Mouse (Mus musculus): ENCODE data around the gene Fkrp. TPM values are rescaled to one million over a fixed set of nuclear protein-coding genes. Genes with fewer than 3 reads are reported as not detected.

Gene Fkrp
- polyA plus RNA-seq (2012; rRNA removed): 17.2 and 21.3 TPM in 2 replicates

- DNase-seq (ENCODE audit: low spot score): peak; percentile 68
Measured at GRCm38 (mm10) chr7:16816475-16817122, at the start of gene Fkrp. TSS of gene Fkrp (minus strand) at chr7:16816732.

GRCm38 (mm10) chr7:16859902-16860651 lies 43.5 kb upstream of the Fkrp start:
- DNase-seq (ENCODE audit: low spot score): no peak

- no peak for DNase-seq (ENCODE audit: low spot score)
Measured at GRCm38 (mm10) chr7:16858336-16858735, 41.8 kb upstream of the Fkrp start.

GRCm38 (mm10) chr7:16853302-16853831 lies 36.8 kb upstream of the Fkrp start:
- DNase-seq (ENCODE audit: low spot score): no peak

DNA sequence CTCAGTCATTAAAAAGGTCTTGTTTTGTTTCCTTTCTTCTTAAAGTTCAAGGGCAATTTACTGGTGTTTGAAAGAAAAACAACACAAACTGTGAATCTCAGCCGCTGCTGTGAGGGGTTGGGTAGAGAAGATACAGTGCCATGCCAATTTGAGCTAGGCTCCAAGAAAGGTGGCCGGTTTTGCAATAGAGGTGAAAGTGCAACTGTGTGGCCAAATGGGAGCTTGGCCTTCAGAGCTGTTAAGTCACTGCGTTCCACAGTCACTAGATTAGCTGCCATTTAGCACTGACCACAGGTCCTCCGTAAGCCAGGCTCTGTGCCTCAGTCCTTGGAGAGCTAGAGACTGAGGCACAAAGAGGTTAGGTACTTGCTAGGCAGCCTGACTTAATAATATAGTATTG lies 35.1 kb upstream of the Fkrp start:
- no peak for DNase-seq (ENCODE audit: low spot score)

DNA sequence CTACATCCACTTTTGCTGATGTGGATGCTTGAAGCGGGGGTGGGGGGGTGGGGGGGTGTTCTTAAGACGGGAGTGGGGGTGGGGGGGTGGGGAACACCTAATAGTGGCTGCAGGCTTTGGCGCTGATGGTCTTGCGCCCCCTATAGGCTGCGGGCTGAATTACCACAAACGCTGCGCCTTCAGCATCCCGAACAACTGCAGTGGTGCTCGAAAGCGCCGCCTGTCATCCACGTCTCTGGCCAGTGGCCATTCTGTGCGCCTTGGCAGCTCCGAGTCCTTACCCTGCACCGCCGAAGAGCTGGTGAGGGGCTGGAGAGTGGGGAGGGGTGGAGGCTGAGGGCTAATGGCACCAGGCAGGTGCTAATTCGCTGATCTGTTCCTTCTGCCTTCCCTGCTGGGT lies 32.0 kb upstream of the Fkrp start:
- DNase-seq (ENCODE audit: low spot score): no peak

GRCm38 (mm10) chr7:16847507-16847906 lies 31.0 kb upstream of the Fkrp start:
- no peak for DNase-seq (ENCODE audit: low spot score)

- DNase-seq (ENCODE audit: low spot score): no peak
Measured at GRCm38 (mm10) chr7:16846775-16847174, 30.2 kb upstream of the Fkrp start.

DNA sequence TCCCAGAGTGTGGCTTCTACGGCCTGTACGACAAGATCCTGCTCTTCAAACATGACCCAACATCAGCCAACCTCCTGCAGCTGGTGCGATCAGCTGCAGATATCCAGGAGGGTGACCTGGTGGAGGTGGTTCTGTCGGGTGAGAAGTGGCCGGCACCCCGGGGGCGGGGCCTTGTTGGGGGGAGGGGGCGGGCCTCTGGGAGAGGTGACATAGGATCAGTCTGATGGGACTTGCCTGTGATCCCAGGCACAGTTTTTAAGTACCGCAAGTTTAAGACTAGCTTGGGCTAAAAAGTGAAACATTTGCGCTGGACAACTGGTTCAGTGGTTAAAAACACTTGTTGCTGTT lies 29.3 kb upstream of the Fkrp start:
- no peak for DNase-seq (ENCODE audit: low spot score)

DNA sequence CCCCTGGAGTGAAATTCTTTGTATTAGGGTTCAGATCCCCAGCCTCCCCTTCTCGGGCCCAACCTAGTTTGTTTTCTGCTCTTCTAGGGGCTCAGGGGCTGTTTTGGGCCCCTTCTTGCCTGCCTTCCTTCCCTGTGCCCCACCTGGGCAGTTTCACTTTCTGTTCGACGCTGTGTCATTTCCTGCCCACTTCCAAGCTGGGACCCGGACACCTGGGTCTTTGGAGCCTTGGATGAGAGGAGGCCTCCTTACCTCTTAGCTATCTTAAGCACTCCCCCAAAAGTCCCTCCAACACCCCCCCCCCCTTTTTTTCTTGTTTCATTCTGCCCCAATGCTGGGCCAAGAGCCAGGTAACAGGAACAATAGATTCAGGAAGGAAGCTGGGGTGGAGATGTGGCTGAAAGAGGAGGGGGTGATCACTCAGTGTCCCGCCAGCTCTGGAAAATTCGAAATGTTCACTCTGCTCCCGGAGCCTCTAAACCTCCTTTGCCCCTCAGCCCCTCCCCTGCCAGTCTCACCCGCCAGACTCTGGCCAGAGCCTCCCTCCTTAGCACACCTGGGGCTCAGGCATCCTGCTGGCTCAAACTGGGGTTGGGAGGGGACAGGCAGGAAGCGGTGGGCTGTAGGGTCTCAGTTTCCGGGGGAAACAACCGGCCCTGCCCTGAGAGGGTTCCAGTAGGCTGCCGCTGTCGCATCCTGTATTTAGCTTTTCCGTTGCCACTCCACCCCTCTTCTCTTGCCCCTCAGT lies 28.7 kb upstream of the Fkrp start:
- DNase-seq (ENCODE audit: low spot score): no peak

GRCm38 (mm10) chr7:16844696-16845071 lies 28.2 kb upstream of the Fkrp start:
- DNase-seq (ENCODE audit: low spot score): no peak

DNA sequence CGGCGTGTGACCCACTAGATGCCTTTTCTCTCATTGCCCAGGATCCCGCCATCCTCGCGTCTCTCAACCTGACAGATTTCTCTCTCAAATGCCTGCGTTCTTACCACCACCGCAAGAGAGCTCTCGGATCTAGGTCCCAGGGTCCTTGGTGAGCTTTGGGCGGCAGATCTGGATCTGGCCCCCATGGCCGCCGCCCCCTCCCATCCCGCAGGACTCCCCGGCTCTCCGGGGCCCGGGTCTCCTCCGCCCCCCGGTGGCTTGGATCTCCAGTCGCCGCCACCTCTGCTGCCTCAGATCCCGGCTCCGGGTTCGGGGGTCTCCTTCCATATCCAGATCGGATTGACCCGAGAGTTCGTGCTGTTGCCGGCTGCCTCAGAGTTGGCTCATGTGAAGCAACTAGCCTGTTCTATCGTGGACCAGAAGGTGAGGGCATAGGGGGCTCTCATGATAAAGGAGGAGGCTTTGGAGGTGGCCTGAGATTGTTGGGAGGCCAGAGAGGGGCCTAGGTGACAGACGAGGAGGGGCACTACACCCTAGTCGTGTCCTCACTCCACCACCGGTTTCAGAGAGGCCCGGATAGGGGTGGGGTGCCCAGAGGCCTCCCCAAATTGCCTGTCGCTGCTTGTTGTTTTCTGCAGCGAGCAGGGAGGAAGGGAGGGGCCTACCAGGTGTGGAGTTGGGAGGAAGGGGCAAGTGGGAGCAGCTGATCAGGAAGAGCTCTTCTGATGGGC lies 27.1 kb upstream of the Fkrp start:
- DNase-seq (ENCODE audit: low spot score): no peak

GRCm38 (mm10) chr7:16842645-16843063 lies 26.1 kb upstream of the Fkrp start, which contains the start of gene Prkd2:
TSS of gene Prkd2 (plus strand) at chr7:16842902.
- peak; percentile 75 for DNase-seq (ENCODE audit: low spot score)

DNA sequence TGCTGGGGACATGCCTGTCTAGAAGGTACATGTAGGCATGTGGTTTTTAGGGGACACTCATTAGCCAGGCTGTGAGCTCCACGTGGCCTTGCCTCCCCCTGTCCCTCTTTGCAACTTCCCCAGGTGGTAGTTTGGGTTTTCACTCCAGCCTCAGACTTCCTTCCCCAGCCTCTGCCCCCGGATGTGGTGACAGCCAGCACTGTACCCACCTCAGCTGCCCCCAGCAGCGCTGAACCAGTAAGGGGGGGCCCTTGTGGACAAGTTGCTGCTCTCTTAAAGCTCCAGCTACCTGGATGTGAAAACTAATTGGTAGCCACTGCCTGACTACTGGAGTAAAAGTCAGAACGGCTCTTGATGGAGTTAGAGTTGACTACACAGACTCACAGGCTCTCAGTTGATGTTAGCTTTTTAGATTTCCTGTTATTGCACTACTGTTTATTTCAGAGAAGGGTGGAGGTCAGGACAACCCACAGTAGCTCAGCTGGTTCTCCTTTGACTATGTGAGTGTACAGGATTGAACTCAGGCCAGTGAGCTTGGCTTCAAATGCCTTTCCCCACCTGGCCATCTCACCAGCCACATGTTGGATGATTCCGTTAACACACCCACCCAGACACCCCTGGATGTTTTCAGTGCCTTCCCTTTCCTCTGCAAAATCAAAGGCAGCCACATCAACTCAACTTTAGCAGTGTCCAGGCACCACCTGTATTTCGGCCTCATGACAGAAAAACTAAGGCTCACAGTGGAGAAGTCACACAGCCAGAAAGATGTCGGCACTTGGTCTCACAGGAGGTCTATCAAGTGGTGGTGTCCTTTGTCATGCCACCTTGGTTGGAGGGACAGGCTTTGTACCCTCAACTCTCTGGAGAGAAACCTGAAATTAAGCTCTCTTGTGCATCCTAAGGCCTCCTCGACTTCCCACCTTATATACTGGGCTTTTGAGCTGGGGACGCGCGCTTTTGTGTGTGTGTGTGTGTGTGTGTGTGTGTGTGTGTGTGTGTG lies 25.3 kb upstream of the Fkrp start:
- DNase-seq (ENCODE audit: low spot score): no peak

DNA sequence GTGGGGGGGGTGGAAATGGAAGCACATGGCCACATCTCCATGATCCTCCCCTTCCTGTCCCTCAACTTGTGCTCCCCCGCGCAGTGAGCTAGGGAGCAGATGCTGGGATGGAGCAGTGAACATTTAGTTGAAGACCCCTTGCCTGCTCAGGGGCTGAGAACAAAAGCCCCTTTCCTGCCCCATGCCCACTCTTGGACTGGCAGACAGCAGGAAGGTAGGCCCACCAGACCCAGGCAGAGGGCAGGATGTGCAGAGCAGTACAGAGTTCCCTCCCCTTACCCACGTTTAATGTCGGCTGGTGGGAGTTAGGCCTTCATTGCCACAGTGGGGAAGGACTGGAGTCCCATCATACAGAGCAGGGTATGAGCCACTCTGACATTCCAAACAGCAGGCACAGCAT lies 24.5 kb upstream of the Fkrp start:
- DNase-seq (ENCODE audit: low spot score): no peak

- no peak for DNase-seq (ENCODE audit: low spot score)
Measured at GRCm38 (mm10) chr7:16840109-16840491, 23.6 kb upstream of the Fkrp start.

DNA sequence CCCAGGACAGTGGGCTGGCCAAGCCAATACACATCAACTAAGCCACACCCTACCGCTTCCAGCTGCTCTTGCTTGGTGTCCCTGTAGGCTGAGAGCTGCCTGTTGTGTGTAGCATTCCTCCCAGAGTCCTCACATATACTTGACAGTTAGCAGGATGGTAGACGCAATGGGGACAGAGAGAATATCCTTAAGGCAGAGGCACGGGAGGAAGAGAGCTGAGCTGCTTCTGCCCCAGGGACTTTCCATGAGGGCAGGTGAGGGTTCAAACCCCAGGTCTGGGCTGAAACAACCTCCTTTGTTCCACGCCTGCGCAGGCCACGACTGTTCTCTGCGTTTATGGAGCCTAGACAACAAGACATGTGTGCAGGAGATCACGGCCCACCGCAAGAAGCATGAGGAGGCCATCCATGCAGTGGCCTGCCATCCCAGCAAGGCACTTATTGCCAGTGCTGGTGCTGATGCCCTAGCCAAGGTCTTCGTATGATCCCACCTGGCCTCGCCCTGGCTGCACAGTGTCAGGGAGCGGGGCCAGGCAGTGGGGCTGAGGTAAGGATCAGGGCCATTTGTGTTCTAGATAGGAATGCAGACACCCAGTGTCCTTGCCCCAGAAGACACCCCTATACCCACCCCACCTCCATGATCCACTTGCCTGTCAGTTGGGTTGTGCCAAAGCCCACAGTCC lies 23.0 kb upstream of the Fkrp start:
- no peak for DNase-seq (ENCODE audit: low spot score)

- no peak for DNase-seq (ENCODE audit: low spot score)
Measured at GRCm38 (mm10) chr7:16838804-16839426, 22.4 kb upstream of the Fkrp start.
